20 mouse cellular contexts compared by ENCODE assay signal in the genomic region with DNA sequence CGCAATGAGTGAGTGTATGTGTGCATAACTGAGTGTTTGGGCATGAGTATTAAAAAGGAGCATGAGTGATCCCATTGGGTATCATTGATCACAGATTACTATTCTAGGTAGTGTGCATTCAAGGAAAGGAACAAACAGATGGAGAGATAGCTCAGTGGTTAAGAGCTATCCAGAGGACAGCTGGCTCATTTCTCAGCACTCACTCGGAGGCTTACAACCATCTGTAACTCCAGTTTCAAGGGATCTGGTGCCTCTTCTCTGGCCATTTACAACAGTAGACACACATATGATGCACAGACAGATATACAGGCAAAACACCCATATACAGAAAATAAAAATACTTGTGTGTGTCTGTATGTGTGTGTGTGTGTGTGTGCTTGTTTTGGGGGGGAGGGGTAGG. TPM values are rescaled to one million over a fixed set of nuclear protein-coding genes. Genes with fewer than 3 reads are reported as not detected.
DNase-seq lines count a peak whose midpoint lies in the region; TF ChIP-seq lines count a peak whose summit lies in the region.
"Had no signal": no experiment of that assay in that cellular context is flagged by ENCODE, and none has a peak within 500 bp of the region (broad histone marks: within the 10 kb centered on the region; RNA-seq: fewer than 3 reads in every experiment).

No protein-coding gene starts in this region.

- DNase-seq in layer of hippocampus, adult 11-12 months (ENCODE audit: low spot score): peak; percentile 29
- DNase-seq in layer of hippocampus, postnatal 10 days (ENCODE audit: low spot score in 2 of 2): no peak
- peak; percentile 45 to 48 for DNase-seq in layer of hippocampus, adult 2 months (ENCODE audit: low spot score in 2 of 2)
- no peak for DNase-seq in layer of hippocampus, adult 9-10 months (ENCODE audit: low spot score)
- DNase-seq in brain, adult 2 months (ENCODE audit: low read depth, low spot score): peak; percentile 13
- DNase-seq in MN1 (ENCODE audit: low spot score): no peak
- DNase-seq: adrenal gland, adult 2 months; adrenal gland, postnatal 10 days; adrenal gland, postnatal 25 days; B cell, adult 2 months; cerebellum, adult 11-12 months; cerebellum, adult 2 months; cerebellum, adult 9-10 months; cerebellum, postnatal 10 days; cerebellum, postnatal 25 days; forebrain, postnatal 0 days had no signal

- TF ChIP-seq CTCF in layer of hippocampus, adult 2 months (conservative IDR thresholded peaks at IDR 0.05): no peak

- no peak overlapping the region for H3K27ac ChIP-seq in layer of hippocampus, adult 2 months
- H3K27ac ChIP-seq: embryonic facial prominence, embryonic 10.5 days; embryonic facial prominence, embryonic 12.5 days; forebrain, embryonic 13.5 days; forebrain, embryonic 15.5 days had no signal

- H3K4me3 ChIP-seq in layer of hippocampus, adult 2 months: no peak overlapping the region
- H3K4me3 ChIP-seq: embryonic facial prominence, embryonic 10.5 days; embryonic facial prominence, embryonic 12.5 days; forebrain, embryonic 13.5 days; forebrain, embryonic 15.5 days had no signal

RNA-seq across cellular contexts. Expression of a gene that starts 36.6 kb away (rescaled TPM):
- 100 to 1,000 TPM; 142 TPM for total RNA-seq in layer of hippocampus, postnatal 10 days (2021)
- 100 to 1,000 TPM; 131 to 137 TPM for total RNA-seq in layer of hippocampus, adult 2 months (2021)

RNA-seq across cellular contexts. Expression of a gene that starts 40.8 kb away (rescaled TPM):
- total RNA-seq in layer of hippocampus, postnatal 10 days (2021): 10 to 100 TPM; 68.8 to 73.8 TPM
- 10 to 100 TPM; 71.0 to 74.8 TPM for total RNA-seq in layer of hippocampus, adult 2 months (2021)

RNA-seq across cellular contexts. Expression of a gene that starts 41.0 kb away (rescaled TPM):
- 10 to 100 TPM; 27.8 to 34.2 TPM for total RNA-seq in layer of hippocampus, postnatal 10 days (2021)
- total RNA-seq in layer of hippocampus, adult 2 months (2021): 10 to 100 TPM; 31.2 to 31.8 TPM

RNA-seq across cellular contexts. Expression of a gene that starts 41.1 kb away (rescaled TPM):
- 10 to 100 TPM; 35.2 to 36.2 TPM for total RNA-seq in layer of hippocampus, postnatal 10 days (2021)
- 10 to 100 TPM; 33.7 to 35.4 TPM for total RNA-seq in layer of hippocampus, adult 2 months (2021)

Comparison
In these comparisons a context has a peak if more than half of its experiments do, and no peak if none do; other contexts are left out.
1. DNase-seq: peak in layer of hippocampus, adult 11-12 months (single experiment), layer of hippocampus, adult 2 months (2 of 2) and brain, adult 2 months (single experiment); none in layer of hippocampus, postnatal 10 days (0 of 2), layer of hippocampus, adult 9-10 months (single experiment) and MN1 (single experiment).